Mouse (Mus musculus): ENCODE measurements around the gene Cnga4. TPM values are rescaled to one million over a fixed set of nuclear protein-coding genes. Genes with fewer than 3 reads are reported as not detected.
"Not testable (repeated sequence)": the region's sequence is repeated elsewhere in the genome, so short reads cannot be mapped to it uniquely, and the experiment has no call there.

Gene Cnga4
- total RNA-seq (2014; fragmentation: Nextera tagmentation) = not detected in 2 replicates
- total RNA-seq (2017) = not detected in 2 replicates
- polyA plus RNA-seq (2012) = not detected in 2 replicates

- Histone ChIP-seq H3K27me3 (ENCODE audit: insufficient read depth, low read length) (peaks cover 19% of the 10 kb centered on the region; the same call in 1 of the 2 replicates), H3K36me3 (replicated peaks) (no peaks in the 10 kb centered on the region), H3K4me1 (ENCODE audit: insufficient read depth, low read depth, low read length) (peaks cover 8% of the 10 kb centered on the region), H3K9me3 (replicated peaks) (no peaks in the 10 kb centered on the region), H3K4me3 (ENCODE audit: low read depth, low read length) (no peak within 1 kb of the TSS)
- ATAC-seq (ENCODE audit: extremely low read depth, insufficient number of reproducible peaks, low FRiP score, poor library complexity, severe bottlenecking) = no peak
- TF ChIP-seq GATA1 (IDR thresholded peaks at IDR 0.05; ENCODE audit: borderline replicate concordance, low read length) (no peak), TAL1 (conservative IDR thresholded peaks at IDR 0.05; ENCODE audit: low read depth, low read length) (no peak), GATA2 (IDR thresholded peaks at IDR 0.05; ENCODE audit: borderline replicate concordance, low read depth, low read length) (no peak), CTCF (IDR thresholded peaks at IDR 0.05; ENCODE audit: low read depth, low read length) (no peak), POLR2AphosphoS5 (IDR thresholded peaks at IDR 0.05; ENCODE audit: insufficient replicate concordance, low read depth, low read length) (no peak)
- no peak for DNase-seq (ENCODE audit: low spot score)
These were observed at the start of gene Cnga4 for GRCm38 (mm10) chr7:105404268-105404667. Gene Cnga4 (plus strand): TSS chr7:105404568.

- DNase-seq (ENCODE audit: low spot score); H3K4me1 ChIP-seq (ENCODE audit: insufficient read depth, low read depth, low read length); H3K27me3 ChIP-seq (ENCODE audit: insufficient read depth, low read length); H3K9me3 ChIP-seq (replicated peaks); ATAC-seq (ENCODE audit: extremely low read depth, insufficient number of reproducible peaks, low FRiP score, poor library complexity, severe bottlenecking); H3K4me3 ChIP-seq (ENCODE audit: low read depth, low read length); H3K36me3 ChIP-seq (replicated peaks): not testable (repeated sequence)
These were observed 48.3 kb upstream of the Cnga4 start for GRCm38 (mm10) chr7:105356064-105356463.

- not testable (repeated sequence) for H3K4me3 ChIP-seq (ENCODE audit: low read depth, low read length); H3K9me3 ChIP-seq (replicated peaks); H3K36me3 ChIP-seq (replicated peaks); H3K4me1 ChIP-seq (ENCODE audit: insufficient read depth, low read depth, low read length); DNase-seq (ENCODE audit: low spot score); ATAC-seq (ENCODE audit: extremely low read depth, insufficient number of reproducible peaks, low FRiP score, poor library complexity, severe bottlenecking); H3K27me3 ChIP-seq (ENCODE audit: insufficient read depth, low read length)
These were observed 47.9 kb upstream of the Cnga4 start for GRCm38 (mm10) chr7:105356487-105356886.

GRCm38 (mm10) chr7:105361713-105362112 is 42.7 kb upstream of the Cnga4 start:
- DNase-seq (ENCODE audit: low spot score) (no peak), ATAC-seq (ENCODE audit: extremely low read depth, insufficient number of reproducible peaks, low FRiP score, poor library complexity, severe bottlenecking) (no peak)
- Histone ChIP-seq H3K4me3 (ENCODE audit: low read depth, low read length) (no peak overlapping the region), H3K27me3 (ENCODE audit: insufficient read depth, low read length) (no peaks in the 10 kb centered on the region), H3K4me1 (ENCODE audit: insufficient read depth, low read depth, low read length) (no peaks in the 10 kb centered on the region), H3K36me3 (replicated peaks) (no peaks in the 10 kb centered on the region), H3K9me3 (replicated peaks) (no peaks in the 10 kb centered on the region)
- TF ChIP-seq GATA1 (IDR thresholded peaks at IDR 0.05; ENCODE audit: borderline replicate concordance, low read length) = no peak
- TF ChIP-seq POLR2AphosphoS5 (IDR thresholded peaks at IDR 0.05; ENCODE audit: insufficient replicate concordance, low read depth, low read length) = no peak
- TF ChIP-seq CTCF (IDR thresholded peaks at IDR 0.05; ENCODE audit: low read depth, low read length) = no peak
- TF ChIP-seq GATA2 (IDR thresholded peaks at IDR 0.05; ENCODE audit: borderline replicate concordance, low read depth, low read length) = no peak
- TF ChIP-seq TAL1 (conservative IDR thresholded peaks at IDR 0.05; ENCODE audit: low read depth, low read length) = no peak

GRCm38 (mm10) chr7:105367268-105367667 is 37.1 kb upstream of the Cnga4 start:
- Histone ChIP-seq H3K36me3 (replicated peaks) (peaks cover 5% of the 10 kb centered on the region), H3K9me3 (replicated peaks) (no peaks in the 10 kb centered on the region), H3K4me1 (ENCODE audit: insufficient read depth, low read depth, low read length) (no peaks in the 10 kb centered on the region), H3K4me3 (ENCODE audit: low read depth, low read length) (no peak overlapping the region), H3K27me3 (ENCODE audit: insufficient read depth, low read length) (no peaks in the 10 kb centered on the region)
- ATAC-seq (ENCODE audit: extremely low read depth, insufficient number of reproducible peaks, low FRiP score, poor library complexity, severe bottlenecking) = no peak
- no peak for DNase-seq (ENCODE audit: low spot score)
- TF ChIP-seq POLR2AphosphoS5 (IDR thresholded peaks at IDR 0.05; ENCODE audit: insufficient replicate concordance, low read depth, low read length) = no peak
- no peak for TF ChIP-seq GATA1 (IDR thresholded peaks at IDR 0.05; ENCODE audit: borderline replicate concordance, low read length)
- TF ChIP-seq CTCF (IDR thresholded peaks at IDR 0.05; ENCODE audit: low read depth, low read length) = no peak
- TF ChIP-seq TAL1 (conservative IDR thresholded peaks at IDR 0.05; ENCODE audit: low read depth, low read length) = no peak
- no peak for TF ChIP-seq GATA2 (IDR thresholded peaks at IDR 0.05; ENCODE audit: borderline replicate concordance, low read depth, low read length)

GRCm38 (mm10) chr7:105367930-105368329 is 36.4 kb upstream of the Cnga4 start, which contains the start of gene Olfr692:
Gene Olfr692 (plus strand): TSS chr7:105368230.
- Histone ChIP-seq H3K27me3 (ENCODE audit: insufficient read depth, low read length) (no peaks in the 10 kb centered on the region), H3K9me3 (replicated peaks) (no peaks in the 10 kb centered on the region), H3K36me3 (replicated peaks) (peaks cover 8% of the 10 kb centered on the region), H3K4me1 (ENCODE audit: insufficient read depth, low read depth, low read length) (no peaks in the 10 kb centered on the region), H3K4me3 (ENCODE audit: low read depth, low read length) (no peak within 1 kb of the TSS)
- TF ChIP-seq GATA2 (IDR thresholded peaks at IDR 0.05; ENCODE audit: borderline replicate concordance, low read depth, low read length) (no peak), TAL1 (conservative IDR thresholded peaks at IDR 0.05; ENCODE audit: low read depth, low read length) (no peak), POLR2AphosphoS5 (IDR thresholded peaks at IDR 0.05; ENCODE audit: insufficient replicate concordance, low read depth, low read length) (no peak), CTCF (IDR thresholded peaks at IDR 0.05; ENCODE audit: low read depth, low read length) (no peak), GATA1 (IDR thresholded peaks at IDR 0.05; ENCODE audit: borderline replicate concordance, low read length) (no peak)
- ATAC-seq (ENCODE audit: extremely low read depth, insufficient number of reproducible peaks, low FRiP score, poor library complexity, severe bottlenecking) = no peak
- no peak for DNase-seq (ENCODE audit: low spot score)

GRCm38 (mm10) chr7:105368521-105368920 is 35.8 kb upstream of the Cnga4 start:
- Histone ChIP-seq H3K9me3 (replicated peaks) (no peaks in the 10 kb centered on the region), H3K27me3 (ENCODE audit: insufficient read depth, low read length) (no peaks in the 10 kb centered on the region), H3K36me3 (replicated peaks) (peaks cover 12% of the 10 kb centered on the region), H3K4me3 (ENCODE audit: low read depth, low read length) (no peak overlapping the region), H3K4me1 (ENCODE audit: insufficient read depth, low read depth, low read length) (no peaks in the 10 kb centered on the region)
- DNase-seq (ENCODE audit: low spot score) (no peak), ATAC-seq (ENCODE audit: extremely low read depth, insufficient number of reproducible peaks, low FRiP score, poor library complexity, severe bottlenecking) (no peak)
- TF ChIP-seq GATA1 (IDR thresholded peaks at IDR 0.05; ENCODE audit: borderline replicate concordance, low read length) = no peak
- TF ChIP-seq POLR2AphosphoS5 (IDR thresholded peaks at IDR 0.05; ENCODE audit: insufficient replicate concordance, low read depth, low read length) = no peak
- TF ChIP-seq GATA2 (IDR thresholded peaks at IDR 0.05; ENCODE audit: borderline replicate concordance, low read depth, low read length) = no peak
- no peak for TF ChIP-seq TAL1 (conservative IDR thresholded peaks at IDR 0.05; ENCODE audit: low read depth, low read length)
- TF ChIP-seq CTCF (IDR thresholded peaks at IDR 0.05; ENCODE audit: low read depth, low read length) = no peak

Measured in G1E (cell line).